Mouse (Mus musculus) embryonic fibroblast, embryonic 13.5 days (primary cell): ENCODE results near the gene Slc41a2.

Experiments used
- CTCF ChIP-seq: IDR thresholded peaks from 2 replicates; pipeline ENCODE4 v1.5.1; 2011; ENCODE audit warnings: mild to moderate bottlenecking, control low read depth, low read length, moderate library complexity, borderline replicate concordance; ENCODE audit not compliant: insufficient read depth
- POLR2A ChIP-seq: IDR thresholded peaks from 2 replicates; pipeline ENCODE4 v1.6.1; 2011; ENCODE audit warnings: low read depth, mild to moderate bottlenecking, control low read depth, low read length, moderate library complexity

DNA sequence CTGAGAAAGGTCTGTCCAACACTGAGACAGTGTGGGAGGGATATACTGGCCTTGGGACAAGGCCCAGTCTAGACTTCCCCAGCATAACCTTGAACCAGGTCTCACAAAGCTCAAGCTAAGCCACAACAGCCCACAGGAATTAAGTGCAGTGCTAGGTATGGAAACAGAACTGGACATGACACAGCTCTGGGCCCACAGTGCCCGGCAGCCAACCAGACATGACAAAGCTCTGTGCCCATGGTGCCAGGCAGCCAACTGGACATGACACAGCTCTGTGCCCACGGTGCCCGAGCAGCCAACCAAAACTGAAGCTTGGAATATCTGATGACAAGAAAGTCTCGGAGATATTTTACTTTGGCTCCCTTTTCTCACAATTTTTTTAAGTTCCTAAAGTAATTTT is 52.8 kb downstream of the Slc41a2 start:
- no peak for TF ChIP-seq CTCF
- no peak for TF ChIP-seq POLR2A
